Mouse (Mus musculus): ENCODE results near the gene 1600002K03Rik.

DNA sequence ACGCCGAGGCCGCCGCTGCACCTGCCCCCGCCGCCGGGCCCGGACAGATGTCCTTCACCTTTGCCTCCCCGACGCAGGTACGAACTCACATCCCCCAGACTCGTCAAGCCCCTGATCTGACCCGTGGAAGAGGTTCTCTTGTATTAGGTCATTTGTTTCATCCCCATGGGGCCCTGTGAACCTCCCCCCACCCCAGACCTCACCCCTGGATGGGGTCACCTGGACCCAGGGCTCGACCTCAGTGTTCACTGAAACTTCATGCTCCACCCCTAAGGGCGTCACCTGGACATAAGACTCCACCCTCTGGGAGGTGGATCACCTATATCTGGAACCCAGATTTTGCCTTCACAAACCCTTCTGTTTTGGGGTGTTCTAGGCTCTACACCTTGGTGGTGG, 30.2 kb upstream of the 1600002K03Rik start:
- TF ChIP-seq POLR2A (IDR thresholded peaks at IDR 0.05; ENCODE audit: low read depth, low read length) (no peak), CTCF (IDR thresholded peaks at IDR 0.05; ENCODE audit: borderline replicate concordance, insufficient read depth, low read length) (no peak)

All from embryonic fibroblast, embryonic 13.5 days (primary cell).